Mouse (Mus musculus) kidney, postnatal 4 days (tissue): ENCODE data around the gene Bpifb9b.
"Not testable (repeated sequence)": the region's sequence is repeated elsewhere in the genome, so short reads cannot be mapped to it uniquely, and the experiment has no call there.

Source experiments
- DNase-seq, 2 experiments: peaks; one replicate each; pipeline ENCODE4 v3.0.0; 2021; ENCODE audit warnings: mixed read lengths in 2 of 2

The Bpifb9b gene

DNA sequence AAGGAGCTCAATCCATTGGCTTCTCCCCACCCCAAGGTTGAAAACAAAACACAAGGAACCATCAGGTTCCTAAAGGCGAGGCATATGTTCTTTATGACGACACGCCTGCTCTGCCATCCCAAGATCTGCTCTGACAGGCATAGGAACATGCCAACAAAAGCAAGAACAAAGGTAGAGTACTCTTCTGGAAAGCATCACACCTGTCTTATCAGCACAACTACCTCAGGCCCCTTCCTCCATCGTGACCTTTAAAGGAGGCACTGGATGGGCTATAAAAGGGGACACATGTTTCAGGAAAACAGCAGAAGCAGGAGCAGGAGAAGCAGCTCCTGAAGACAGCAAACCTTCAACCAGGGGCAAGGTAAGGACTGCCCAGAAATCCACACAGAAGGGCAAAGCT lies at the start of gene Bpifb9b:
Bpifb9b (plus strand) TSS at position 301 of the 400 bp plus-strand sequence.
- not testable (repeated sequence) for DNase-seq

DNA sequence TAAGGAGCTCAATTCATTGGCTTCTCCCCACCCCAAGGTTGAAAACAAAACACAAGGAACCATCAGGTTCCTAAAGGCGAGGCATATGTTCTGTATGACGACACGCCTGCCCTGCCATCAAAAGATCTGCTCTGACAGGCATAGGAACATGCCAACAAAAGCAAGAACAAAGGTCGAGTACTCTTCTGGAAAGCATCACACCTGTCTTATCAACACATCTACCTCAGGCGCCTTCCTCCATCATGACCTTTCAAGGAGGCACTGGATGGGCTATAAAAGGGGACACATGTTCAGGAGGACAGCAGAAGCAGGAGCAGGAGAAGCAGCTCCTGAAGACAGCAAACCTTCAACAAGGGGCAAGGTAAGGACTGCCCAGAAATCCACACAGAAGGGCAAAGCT lies 49.5 kb upstream of the Bpifb9b start, which contains the start of gene Bpifb9a:
Bpifb9a (plus strand) TSS at position 301 of the 400 bp plus-strand sequence.
- DNase-seq: not testable (repeated sequence)

DNA sequence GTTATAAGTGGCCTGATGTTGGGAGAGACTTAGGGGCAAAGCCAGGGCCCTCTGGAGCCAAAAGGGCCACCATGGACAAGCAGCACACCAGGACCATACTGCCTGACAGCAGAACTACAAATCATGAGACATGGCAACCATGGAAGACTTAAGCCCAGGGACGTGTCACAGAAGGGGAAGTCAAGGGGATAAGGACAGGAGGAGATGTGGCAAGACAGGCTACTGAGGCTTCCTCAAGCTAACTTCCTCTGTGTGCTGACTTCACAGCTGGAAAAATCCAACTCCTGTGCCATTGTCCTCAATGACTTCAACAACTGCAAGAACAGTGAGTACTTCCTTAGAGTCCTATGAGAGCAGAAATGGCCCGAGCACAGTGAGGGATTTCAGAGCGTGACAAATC lies 42.6 kb upstream of the Bpifb9b start:
- not testable (repeated sequence) for DNase-seq

DNA sequence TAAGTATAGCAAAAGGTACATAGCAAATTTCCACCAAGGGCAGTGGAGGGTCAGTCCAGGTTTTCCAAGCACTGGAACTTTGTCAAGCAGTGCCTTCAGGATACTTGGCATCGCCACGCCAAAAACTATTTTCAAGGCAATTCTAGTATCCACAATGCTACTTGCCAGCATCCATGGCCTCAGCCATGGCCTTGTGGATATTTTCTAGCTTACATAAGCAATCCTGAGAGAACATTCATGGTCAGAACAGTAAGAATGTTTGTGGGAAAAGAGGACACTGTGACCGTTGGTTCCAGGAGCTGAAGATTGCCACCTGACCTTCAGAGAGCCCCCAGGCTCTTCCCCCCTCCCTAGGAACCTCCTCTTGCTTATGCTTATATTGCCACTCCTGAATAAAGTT lies 15.2 kb upstream of the Bpifb9b start:
- DNase-seq: not testable (repeated sequence)

DNA sequence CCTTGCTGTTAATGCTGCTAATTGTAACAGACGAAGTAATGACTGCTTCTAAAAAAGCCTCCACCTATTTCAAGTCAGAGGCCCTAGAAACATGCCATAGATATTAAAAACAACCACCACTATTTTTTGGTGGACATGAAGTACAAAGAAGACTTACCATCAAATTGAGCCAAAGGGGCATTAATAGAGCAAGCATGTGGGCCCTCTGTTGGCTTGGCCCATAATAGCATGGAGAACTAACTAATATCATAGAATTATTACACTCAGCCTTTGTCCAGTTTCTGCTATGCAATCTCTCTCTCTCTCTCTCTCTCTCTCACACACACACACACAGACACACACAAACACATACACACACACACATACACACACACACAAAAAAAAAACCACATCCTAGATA lies 14.2 kb upstream of the Bpifb9b start:
- no peak for DNase-seq

DNA sequence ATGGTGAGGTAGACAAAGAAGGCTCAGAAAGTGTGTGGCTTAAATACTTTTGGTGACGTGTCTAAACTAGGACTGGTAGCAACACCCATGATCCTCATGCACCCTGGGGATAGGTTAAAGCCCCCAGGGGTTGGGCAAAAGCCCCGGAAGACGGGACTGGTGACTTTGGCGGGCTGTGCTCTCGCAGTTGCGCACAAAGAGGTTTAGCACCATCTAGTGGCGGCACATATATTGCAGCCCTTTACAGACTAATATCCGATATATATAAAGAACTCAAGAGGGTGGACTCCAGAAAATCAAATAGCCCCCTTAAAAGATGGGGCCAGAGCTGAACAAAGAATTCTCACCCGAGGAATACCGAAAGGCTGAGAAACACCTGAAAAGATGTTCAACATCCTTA lies 12.3 kb upstream of the Bpifb9b start:
- DNase-seq: peak; percentile 70 to 73

DNA sequence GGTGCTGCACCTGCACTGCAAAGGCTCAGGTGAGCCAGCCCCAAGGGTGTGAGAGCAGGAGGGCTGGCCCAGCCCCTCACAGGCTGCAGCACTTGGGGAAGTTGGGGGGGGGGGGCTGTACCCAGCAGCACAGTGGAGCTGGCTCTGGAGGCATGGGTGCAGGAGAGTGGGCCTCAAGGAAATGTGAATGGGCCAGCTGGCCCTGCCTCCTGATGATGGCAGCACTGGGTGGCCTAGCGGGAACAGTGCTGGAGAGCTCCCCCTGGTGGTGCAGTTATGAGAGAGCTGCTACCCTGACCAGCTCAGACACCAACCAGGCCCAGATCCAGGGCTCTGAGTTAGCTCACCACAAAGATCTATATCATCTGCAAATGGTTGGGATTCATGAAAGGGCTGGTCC lies 6.5 kb upstream of the Bpifb9b start:
- peak; percentile 83 to 85 for DNase-seq

DNA sequence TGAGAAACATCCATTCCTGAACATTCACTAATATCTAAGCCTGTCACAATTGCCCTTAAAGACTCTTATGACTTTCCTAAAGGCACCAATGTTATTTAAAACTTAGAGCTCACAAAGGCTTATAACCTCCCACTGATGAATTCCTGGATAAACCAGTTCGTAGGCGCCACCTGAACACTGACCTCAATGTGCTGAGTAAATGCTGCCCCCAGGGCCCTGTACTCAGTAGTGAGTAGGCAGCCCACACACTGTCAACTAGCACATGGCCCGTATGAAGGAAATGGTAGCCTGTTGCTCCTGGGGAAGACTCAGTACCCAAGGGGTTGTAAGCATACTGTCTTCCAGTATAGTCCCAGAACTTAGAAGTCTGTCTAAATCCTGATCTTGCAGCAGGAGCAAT lies 5.3 kb upstream of the Bpifb9b start:
- DNase-seq: no peak

DNA sequence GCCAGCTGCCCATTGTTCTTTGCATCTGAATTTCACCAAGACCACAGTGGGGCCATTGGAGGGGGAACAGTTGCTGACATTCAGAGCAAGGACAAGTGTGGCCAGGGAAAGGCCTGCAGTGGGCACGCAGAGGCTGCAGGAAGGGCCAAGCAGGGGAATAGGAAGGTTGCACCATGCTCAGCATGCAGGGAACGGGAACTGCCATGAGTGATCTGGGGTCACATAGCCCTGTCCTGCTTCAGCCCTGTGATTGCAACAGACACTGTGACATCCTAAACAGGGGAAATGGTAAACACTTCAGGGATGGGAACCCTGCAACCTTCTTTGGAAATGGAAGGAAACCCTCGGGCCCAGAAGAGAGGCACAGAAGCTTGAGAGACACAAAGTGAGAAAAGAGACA lies 2.4 kb upstream of the Bpifb9b start:
- DNase-seq: not testable (repeated sequence)

DNA sequence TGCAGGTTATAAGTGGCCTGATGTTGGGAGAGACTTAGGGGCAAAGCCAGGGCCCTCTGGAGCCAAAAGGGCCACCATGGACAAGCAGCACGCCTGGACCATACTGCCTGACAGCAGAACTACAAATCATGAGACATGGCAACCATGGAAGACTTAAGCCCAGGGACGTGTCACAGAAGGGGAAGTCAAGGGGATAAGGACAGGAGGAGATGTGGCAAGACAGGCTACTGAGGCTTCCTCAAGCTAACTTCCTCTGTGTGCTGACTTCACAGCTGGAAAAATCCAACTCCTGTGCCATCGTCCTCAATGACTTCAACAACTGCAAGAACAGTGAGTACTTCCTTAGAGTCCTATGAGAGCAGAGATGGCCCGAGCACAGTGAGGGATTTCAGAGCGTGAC lies 6.7 kb downstream of the Bpifb9b start:
- DNase-seq: not testable (repeated sequence)

DNA sequence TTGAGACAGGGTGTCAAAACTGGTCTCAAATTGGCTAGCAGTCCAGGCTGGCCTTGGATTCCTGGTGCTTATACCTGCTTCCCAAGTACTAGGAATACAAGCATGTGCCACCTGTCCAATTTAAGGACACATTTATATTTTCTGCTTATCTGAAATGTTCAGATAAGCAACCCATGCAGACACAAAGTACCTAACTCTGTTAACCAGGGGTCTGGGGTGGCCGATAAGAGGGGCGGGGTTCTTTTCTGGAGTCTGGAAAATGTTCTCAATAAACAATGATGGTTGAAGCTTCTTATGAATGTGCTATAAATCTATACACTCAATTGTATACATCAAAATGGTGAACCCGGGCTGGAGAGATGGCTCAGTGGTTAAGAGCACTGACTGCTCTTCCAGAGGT lies 19.8 kb downstream of the Bpifb9b start:
- DNase-seq: no peak

DNA sequence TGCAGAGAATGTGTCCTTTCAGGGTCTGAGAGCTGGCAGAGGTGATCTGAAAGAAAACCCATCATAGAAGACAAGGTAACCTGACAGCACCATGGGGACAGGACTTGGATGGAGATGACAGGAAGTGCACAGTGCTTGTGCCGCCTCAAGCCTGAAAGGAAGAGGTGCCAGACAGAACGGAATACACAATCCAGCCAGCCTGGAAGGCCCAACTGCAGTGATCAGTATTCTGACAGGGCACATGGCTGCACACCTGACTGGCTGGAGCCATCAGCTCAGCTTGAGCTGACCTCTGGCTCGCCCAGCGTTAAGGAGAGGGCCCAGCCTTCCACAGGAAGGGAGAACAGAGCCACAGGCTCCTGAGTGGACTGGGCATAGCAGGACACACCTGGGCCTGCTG lies 28.5 kb downstream of the Bpifb9b start:
- DNase-seq: no peak

DNA sequence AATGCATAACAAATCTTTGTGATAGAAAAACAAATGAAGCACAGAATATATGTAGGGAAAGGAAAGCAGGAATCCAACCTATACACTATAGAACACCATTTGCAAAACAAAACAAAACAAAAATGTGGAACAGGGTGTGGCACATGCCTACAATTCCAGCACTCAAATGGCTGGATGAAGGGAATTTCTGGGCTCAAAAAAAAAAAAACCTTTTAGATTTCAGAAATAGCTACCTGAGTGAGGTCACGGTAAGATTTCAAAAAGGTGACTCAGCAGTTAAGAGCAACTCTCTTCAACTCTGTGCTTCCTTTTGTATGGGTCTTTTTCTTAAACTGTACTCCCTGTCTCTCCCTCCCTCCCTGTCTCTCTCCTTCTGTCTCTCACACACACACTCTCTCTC lies 31.1 kb downstream of the Bpifb9b start:
- no peak for DNase-seq

DNA sequence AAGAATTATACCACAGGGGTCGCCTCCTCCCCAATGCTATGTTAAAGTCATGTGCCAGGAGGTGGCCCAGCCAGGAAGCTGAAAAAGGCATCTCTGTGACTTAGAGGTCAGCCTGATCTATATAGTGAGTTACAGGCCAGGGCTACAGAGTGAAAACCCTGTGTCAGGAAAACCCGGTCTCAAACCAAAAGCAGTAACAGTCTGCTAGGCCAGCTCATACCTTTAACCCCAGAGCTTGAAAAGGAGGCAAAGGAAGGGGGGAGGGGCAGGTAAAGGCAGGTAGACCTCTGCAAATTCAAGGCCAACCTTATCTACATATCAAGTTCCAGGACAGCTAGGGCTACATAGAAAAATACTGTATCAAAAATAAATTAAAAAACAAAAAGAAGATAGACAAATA lies 32.3 kb downstream of the Bpifb9b start:
- DNase-seq: no peak

DNA sequence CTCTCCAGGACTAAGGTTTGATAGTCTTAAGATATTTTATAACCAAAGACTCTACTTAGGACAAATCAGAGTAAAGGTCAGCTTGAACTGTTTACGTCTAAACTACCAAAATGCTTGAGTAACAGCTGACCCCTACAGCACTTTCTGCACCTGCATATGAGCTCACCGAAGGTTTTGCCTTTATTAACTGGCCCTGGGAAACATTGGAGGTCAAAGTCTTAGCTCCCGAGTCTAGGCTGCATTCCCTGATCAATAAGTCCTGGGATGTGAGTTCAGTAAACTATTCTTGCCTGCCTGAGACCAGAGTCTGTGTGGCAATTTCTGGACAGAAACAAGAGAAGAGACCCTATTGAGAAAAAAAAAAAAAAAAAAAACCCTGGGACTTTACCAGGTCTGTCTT lies 41.1 kb downstream of the Bpifb9b start:
- no peak for DNase-seq

DNA sequence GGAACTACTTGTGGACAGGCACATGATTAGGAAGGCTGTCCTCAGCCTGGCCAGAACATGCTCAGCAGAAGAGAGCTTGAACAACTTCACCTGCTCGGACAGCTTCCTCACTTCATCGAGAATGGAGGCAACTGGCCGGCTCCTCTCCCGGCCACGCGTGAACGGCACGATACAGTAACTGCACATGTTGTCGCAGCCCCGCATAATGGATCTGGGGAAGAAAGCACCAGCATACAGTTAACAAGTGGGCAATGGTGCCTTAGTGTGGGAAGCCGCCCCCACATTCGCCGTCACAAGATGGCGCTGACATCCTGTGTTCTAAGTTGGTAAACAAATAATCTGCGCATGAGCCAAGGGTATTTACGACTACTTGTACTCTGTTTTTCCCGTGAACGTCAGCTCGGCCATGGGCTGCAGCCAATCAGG lies 47.0 kb downstream of the Bpifb9b start:
- DNase-seq: not testable (repeated sequence)

DNA sequence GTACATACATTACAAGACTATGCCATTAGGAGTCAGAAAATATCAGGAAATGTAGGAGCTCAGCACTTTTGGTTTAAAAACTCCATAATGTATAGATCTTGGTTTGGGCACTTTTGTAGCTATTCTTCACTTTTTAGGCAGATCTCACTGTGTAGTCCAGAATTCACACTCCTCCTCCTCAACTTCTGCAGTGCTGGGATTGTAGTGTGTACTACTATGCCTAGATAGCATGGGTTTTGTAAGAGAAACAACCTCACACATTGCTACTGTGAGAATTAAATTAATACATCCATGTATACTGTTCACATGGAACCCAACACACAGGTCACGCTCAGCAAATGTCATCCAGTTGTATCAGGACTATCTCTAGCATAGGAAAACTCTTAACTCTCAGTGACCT lies 60.5 kb downstream of the Bpifb9b start:
- DNase-seq: no peak
